Mouse (Mus musculus): ENCODE data around the gene Defb28. TPM values are rescaled to one million over a fixed set of nuclear protein-coding genes. Genes with fewer than 3 reads are reported as not detected.

Defb28 gene
- polyA plus RNA-seq, 1 experiment from 2014 or later = not detected

- Histone ChIP-seq H3K4me2 (ENCODE audit: low read length) (no peak overlapping the region), H3K4me3 (ENCODE audit: low read length) (no peak overlapping the region), H3K4me1 (ENCODE audit: control insufficient read depth, insufficient read depth, low read depth, low read length) (no peaks in the 10 kb centered on the region), H3K27me3 (replicated peaks; ENCODE audit: control insufficient read depth, insufficient read depth, low read length) (no peaks in the 10 kb centered on the region), H3K27ac (ENCODE audit: low read depth, low read length) (no peak overlapping the region), H3K9me3 (ENCODE audit: control insufficient read depth, low read length) (no peaks in the 10 kb centered on the region), H3K9ac (ENCODE audit: low read depth, low read length) (no peak overlapping the region), H3K36me3 (ENCODE audit: control insufficient read depth, insufficient read depth, low read length) (no peaks in the 10 kb centered on the region)
- no peak for ATAC-seq
- 76% methylated on average over 7 of the region's 7 CpGs for WGBS
These were observed 17.7 kb upstream of the Defb28 start for GRCm38 (mm10) chr2:152500204-152500862.

GRCm38 (mm10) chr2:152500863-152501229 lies 17.2 kb upstream of the Defb28 start:
- Histone ChIP-seq H3K27me3 (replicated peaks; ENCODE audit: control insufficient read depth, insufficient read depth, low read length) (no peaks in the 10 kb centered on the region), H3K27ac (ENCODE audit: low read depth, low read length) (no peak overlapping the region), H3K9me3 (ENCODE audit: control insufficient read depth, low read length) (no peaks in the 10 kb centered on the region), H3K4me3 (ENCODE audit: low read length) (no peak overlapping the region), H3K36me3 (ENCODE audit: control insufficient read depth, insufficient read depth, low read length) (no peaks in the 10 kb centered on the region), H3K4me2 (ENCODE audit: low read length) (no peak overlapping the region), H3K9ac (ENCODE audit: low read depth, low read length) (no peak overlapping the region), H3K4me1 (ENCODE audit: control insufficient read depth, insufficient read depth, low read depth, low read length) (no peaks in the 10 kb centered on the region)
- no peak for ATAC-seq
- 76% methylated on average over 6 of the region's 6 CpGs for WGBS

- H3K9me3 ChIP-seq (ENCODE audit: control insufficient read depth, low read length) = no peaks in the 10 kb centered on the region
- no peak for ATAC-seq
- H3K4me1 ChIP-seq (ENCODE audit: control insufficient read depth, insufficient read depth, low read depth, low read length) = no peaks in the 10 kb centered on the region
- H3K27ac ChIP-seq (ENCODE audit: low read depth, low read length) = no peak overlapping the region
- no peaks in the 10 kb centered on the region for H3K27me3 ChIP-seq (replicated peaks; ENCODE audit: control insufficient read depth, insufficient read depth, low read length)
- no peak overlapping the region for H3K9ac ChIP-seq (ENCODE audit: low read depth, low read length)
- 87% methylated on average over 2 of the region's 2 CpGs for WGBS
- no peak overlapping the region for H3K4me3 ChIP-seq (ENCODE audit: low read length)
- no peaks in the 10 kb centered on the region for H3K36me3 ChIP-seq (ENCODE audit: control insufficient read depth, insufficient read depth, low read length)
- no peak overlapping the region for H3K4me2 ChIP-seq (ENCODE audit: low read length)
These were observed 14.1 kb upstream of the Defb28 start for GRCm38 (mm10) chr2:152503950-152504349.

GRCm38 (mm10) chr2:152511592-152511991 lies 6.5 kb upstream of the Defb28 start, which contains the start of gene Defb26:
Defb26 (minus strand) TSS chr2:152511692.
- Histone ChIP-seq H3K27ac (ENCODE audit: low read depth, low read length) (no peak within 1 kb of the TSS), H3K4me2 (ENCODE audit: low read length) (no peak within 1 kb of the TSS), H3K36me3 (ENCODE audit: control insufficient read depth, insufficient read depth, low read length) (no peaks in the 10 kb centered on the region), H3K27me3 (replicated peaks; ENCODE audit: control insufficient read depth, insufficient read depth, low read length) (no peaks in the 10 kb centered on the region), H3K9ac (ENCODE audit: low read depth, low read length) (no peak within 1 kb of the TSS), H3K4me1 (ENCODE audit: control insufficient read depth, insufficient read depth, low read depth, low read length) (no peaks in the 10 kb centered on the region), H3K4me3 (ENCODE audit: low read length) (no peak within 1 kb of the TSS), H3K9me3 (ENCODE audit: control insufficient read depth, low read length) (no peaks in the 10 kb centered on the region)
- ATAC-seq = no peak
- WGBS = 50% methylated on average over 1 of the region's 1 CpGs

GRCm38 (mm10) chr2:152516084-152516483 lies 2.0 kb upstream of the Defb28 start:
- H3K36me3 ChIP-seq (ENCODE audit: control insufficient read depth, insufficient read depth, low read length) = no peaks in the 10 kb centered on the region
- no peak overlapping the region for H3K27ac ChIP-seq (ENCODE audit: low read depth, low read length)
- no peaks in the 10 kb centered on the region for H3K4me1 ChIP-seq (ENCODE audit: control insufficient read depth, insufficient read depth, low read depth, low read length)
- no peak overlapping the region for H3K4me3 ChIP-seq (ENCODE audit: low read length)
- no peak overlapping the region for H3K4me2 ChIP-seq (ENCODE audit: low read length)
- no peak overlapping the region for H3K9ac ChIP-seq (ENCODE audit: low read depth, low read length)
- 73% methylated on average over 4 of the region's 4 CpGs for WGBS
- no peaks in the 10 kb centered on the region for H3K27me3 ChIP-seq (replicated peaks; ENCODE audit: control insufficient read depth, insufficient read depth, low read length)
- H3K9me3 ChIP-seq (ENCODE audit: control insufficient read depth, low read length) = no peaks in the 10 kb centered on the region
- no peak for ATAC-seq

- Histone ChIP-seq H3K4me3 (ENCODE audit: low read length) (no peak within 1 kb of the TSS), H3K9me3 (ENCODE audit: control insufficient read depth, low read length) (no peaks in the 10 kb centered on the region), H3K4me2 (ENCODE audit: low read length) (no peak within 1 kb of the TSS), H3K27ac (ENCODE audit: low read depth, low read length) (no peak within 1 kb of the TSS), H3K36me3 (ENCODE audit: control insufficient read depth, insufficient read depth, low read length) (no peaks in the 10 kb centered on the region), H3K9ac (ENCODE audit: low read depth, low read length) (no peak within 1 kb of the TSS), H3K27me3 (replicated peaks; ENCODE audit: control insufficient read depth, insufficient read depth, low read length) (no peaks in the 10 kb centered on the region), H3K4me1 (ENCODE audit: control insufficient read depth, insufficient read depth, low read depth, low read length) (no peaks in the 10 kb centered on the region)
- WGBS = 51% methylated on average over 13 of the region's 13 CpGs
- no peak for ATAC-seq
These were observed 22.1 kb downstream of the Defb28 start, which contains the start of gene Defb29 for GRCm38 (mm10) chr2:152539944-152540710. Defb29 (minus strand) TSS chr2:152540098.

GRCm38 (mm10) chr2:152541979-152542378 lies 23.9 kb downstream of the Defb28 start:
- Histone ChIP-seq H3K36me3 (ENCODE audit: control insufficient read depth, insufficient read depth, low read length) (no peaks in the 10 kb centered on the region), H3K4me2 (ENCODE audit: low read length) (no peak overlapping the region), H3K4me3 (ENCODE audit: low read length) (no peak overlapping the region), H3K27me3 (replicated peaks; ENCODE audit: control insufficient read depth, insufficient read depth, low read length) (no peaks in the 10 kb centered on the region), H3K4me1 (ENCODE audit: control insufficient read depth, insufficient read depth, low read depth, low read length) (no peaks in the 10 kb centered on the region), H3K9me3 (ENCODE audit: control insufficient read depth, low read length) (no peaks in the 10 kb centered on the region), H3K27ac (ENCODE audit: low read depth, low read length) (no peak overlapping the region), H3K9ac (ENCODE audit: low read depth, low read length) (no peak overlapping the region)
- no peak for ATAC-seq
- 88% methylated on average over 9 of the region's 9 CpGs for WGBS

GRCm38 (mm10) chr2:152542897-152543296 lies 24.8 kb downstream of the Defb28 start:
- Histone ChIP-seq H3K4me2 (ENCODE audit: low read length) (no peak overlapping the region), H3K4me1 (ENCODE audit: control insufficient read depth, insufficient read depth, low read depth, low read length) (no peaks in the 10 kb centered on the region), H3K9me3 (ENCODE audit: control insufficient read depth, low read length) (no peaks in the 10 kb centered on the region), H3K9ac (ENCODE audit: low read depth, low read length) (no peak overlapping the region), H3K27me3 (replicated peaks; ENCODE audit: control insufficient read depth, insufficient read depth, low read length) (no peaks in the 10 kb centered on the region), H3K4me3 (ENCODE audit: low read length) (no peak overlapping the region), H3K36me3 (ENCODE audit: control insufficient read depth, insufficient read depth, low read length) (no peaks in the 10 kb centered on the region), H3K27ac (ENCODE audit: low read depth, low read length) (no peak overlapping the region)
- 80% methylated on average over 2 of the region's 2 CpGs for WGBS
- no peak for ATAC-seq

GRCm38 (mm10) chr2:152543478-152543877 lies 25.4 kb downstream of the Defb28 start:
- ATAC-seq = no peak
- WGBS = 85% methylated on average over 4 of the region's 4 CpGs
- H3K9me3 ChIP-seq (ENCODE audit: control insufficient read depth, low read length) = no peaks in the 10 kb centered on the region
- no peaks in the 10 kb centered on the region for H3K27me3 ChIP-seq (replicated peaks; ENCODE audit: control insufficient read depth, insufficient read depth, low read length)
- no peak overlapping the region for H3K27ac ChIP-seq (ENCODE audit: low read depth, low read length)
- H3K36me3 ChIP-seq (ENCODE audit: control insufficient read depth, insufficient read depth, low read length) = no peaks in the 10 kb centered on the region
- H3K4me2 ChIP-seq (ENCODE audit: low read length) = no peak overlapping the region
- H3K4me3 ChIP-seq (ENCODE audit: low read length) = no peak overlapping the region
- no peak overlapping the region for H3K9ac ChIP-seq (ENCODE audit: low read depth, low read length)
- no peaks in the 10 kb centered on the region for H3K4me1 ChIP-seq (ENCODE audit: control insufficient read depth, insufficient read depth, low read depth, low read length)
